Mouse (Mus musculus): ENCODE data around the gene Hoxc11. TPM values are rescaled to one million over a fixed set of nuclear protein-coding genes. Genes with fewer than 3 reads are reported as not detected.

The Hoxc11 gene
- total RNA-seq, 2 experiments from 2014 or later = 8.4 to 9.6 TPM

DNA sequence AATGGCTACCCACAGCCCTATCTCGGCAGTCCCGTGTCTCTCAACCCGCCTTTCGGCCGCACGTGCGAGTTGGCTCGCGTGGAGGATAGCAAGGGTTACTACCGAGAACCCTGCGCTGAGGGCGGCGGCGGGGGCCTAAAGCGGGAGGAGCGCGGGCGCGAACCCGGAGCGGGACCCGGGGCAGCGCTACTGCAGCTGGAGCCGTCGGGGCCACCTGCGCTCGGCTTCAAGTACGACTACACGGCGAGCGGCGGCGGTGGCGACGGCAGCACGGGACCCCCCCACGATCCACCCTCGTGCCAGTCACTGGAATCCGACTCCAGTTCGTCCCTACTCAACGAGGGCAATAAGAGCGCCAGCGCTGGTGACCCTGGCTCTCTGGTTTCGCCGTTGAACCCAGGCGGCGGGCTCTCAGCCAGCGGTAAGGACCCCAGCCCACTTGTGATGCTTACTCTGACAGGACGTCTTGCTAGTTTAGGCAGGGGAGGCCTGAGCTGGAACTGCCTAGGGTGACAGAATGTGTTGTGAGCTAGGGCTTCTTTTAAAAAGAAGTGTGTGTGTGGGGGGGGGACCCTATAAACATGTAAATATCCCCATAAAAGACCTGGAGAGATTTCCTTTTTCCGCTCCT, 17.1 kb upstream of the Hoxc11 start:
- DNase-seq = no peak

DNA sequence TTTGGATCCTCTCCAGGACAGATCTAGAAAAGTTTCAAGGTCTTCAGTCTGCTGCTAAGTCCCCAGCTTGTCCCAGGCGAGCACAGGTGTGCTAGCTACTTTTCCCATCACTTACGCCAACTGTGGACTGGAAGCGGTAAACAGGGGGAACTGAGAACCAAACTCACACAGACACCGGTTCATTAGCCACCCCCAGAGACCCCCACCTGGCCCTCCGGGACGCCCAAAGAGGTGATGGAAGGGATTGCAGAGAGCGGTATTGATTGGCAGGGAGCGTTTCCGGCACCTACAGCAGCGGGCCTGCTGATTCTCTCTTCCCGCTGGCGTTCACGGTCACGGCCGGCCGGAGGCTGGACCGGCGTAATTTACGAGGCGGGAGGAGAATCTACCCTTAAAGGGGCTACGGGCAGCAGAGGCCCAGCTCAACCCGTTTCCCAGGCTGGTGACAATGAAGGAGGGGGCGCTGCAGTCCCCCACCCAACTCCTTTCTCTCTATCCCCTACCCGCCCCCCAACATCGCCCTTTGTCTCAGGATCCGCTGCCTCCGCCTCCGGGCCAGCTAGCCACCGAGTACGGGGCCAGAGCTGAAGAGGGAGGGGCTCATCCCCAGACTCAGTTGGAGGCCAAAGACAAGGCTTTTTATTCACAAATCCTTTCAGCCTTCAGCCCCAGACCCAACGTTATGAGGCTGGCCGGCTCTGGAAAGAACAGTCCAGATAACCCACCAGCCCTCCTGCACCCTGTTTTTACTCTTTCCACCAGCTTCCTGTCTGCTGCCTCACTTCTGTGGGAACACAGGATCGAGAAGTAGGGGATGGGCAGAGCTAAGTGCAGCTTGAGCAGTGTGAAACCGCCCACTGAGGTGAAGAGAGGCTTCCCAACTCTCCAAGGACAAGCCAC, 14.7 kb upstream of the Hoxc11 start:
- DNase-seq = no peak

GRCm38 (mm10) chr15:102942739-102943467, 11.3 kb upstream of the Hoxc11 start:
- DNase-seq = peak; percentile 66

DNA sequence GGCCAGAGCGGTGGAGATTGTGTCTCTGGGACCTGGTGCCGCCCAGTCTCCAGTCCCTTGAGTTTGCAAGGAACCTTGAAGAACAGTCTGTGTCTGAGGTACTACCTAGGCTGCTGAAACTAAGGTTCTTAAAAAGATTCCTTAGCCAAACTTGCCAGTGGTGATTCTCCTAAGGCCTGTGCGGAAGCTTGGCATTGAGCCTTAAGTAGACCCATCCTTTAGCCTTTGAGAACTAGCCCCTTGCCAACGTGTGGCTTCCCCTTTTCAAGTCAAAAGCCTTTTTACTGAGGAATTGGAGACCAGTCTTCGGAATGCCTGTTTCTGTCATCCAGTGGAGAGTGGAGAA, 10.8 kb upstream of the Hoxc11 start:
- no peak for DNase-seq

DNA sequence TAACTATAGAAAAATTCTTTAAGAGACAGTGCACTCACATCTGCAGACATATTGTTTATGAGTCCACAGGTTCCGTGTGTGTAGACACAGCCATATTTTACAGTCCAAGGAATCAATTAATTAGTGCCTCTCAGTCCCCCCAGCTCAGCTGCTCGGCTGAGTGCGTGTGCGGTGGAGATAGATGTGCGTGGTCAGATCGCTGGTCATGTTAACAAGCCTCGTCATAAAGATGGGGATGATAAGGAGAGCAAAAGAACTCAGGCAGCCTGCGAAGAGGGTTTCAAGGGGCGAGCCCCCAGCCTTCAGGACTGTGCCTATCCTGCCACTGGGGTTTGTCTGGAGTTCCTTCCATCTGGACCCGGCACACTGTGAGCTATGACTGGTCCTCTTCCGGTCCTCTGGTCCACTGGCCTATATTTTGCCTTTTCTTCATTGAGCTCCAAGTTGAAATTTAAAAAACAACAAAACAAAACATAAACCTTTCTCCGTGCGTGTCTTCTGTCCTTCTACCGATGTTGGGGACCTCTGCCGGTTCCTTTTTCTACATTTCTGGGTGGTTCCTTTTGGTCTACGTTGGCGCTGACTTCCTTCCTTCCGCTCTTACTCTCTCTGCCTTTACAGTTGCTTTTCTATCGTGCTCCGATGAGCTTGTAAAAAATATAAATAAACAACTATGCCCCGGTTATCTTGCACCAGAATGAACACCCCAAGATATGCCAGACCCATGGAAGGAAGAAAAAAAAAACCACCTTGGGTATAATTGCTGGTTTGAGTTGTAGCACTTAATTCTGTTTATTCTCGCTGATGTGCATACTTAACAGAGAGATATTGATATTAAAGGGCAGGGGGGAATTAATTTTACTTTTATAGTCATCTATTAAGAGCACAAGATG, 8.8 kb upstream of the Hoxc11 start:
- DNase-seq = no peak

- DNase-seq = no peak
Measured at GRCm38 (mm10) chr15:102947276-102947675, 7.0 kb upstream of the Hoxc11 start.

GRCm38 (mm10) chr15:102948842-102949241, 5.4 kb upstream of the Hoxc11 start:
- no peak for DNase-seq

GRCm38 (mm10) chr15:102949696-102950095, 4.5 kb upstream of the Hoxc11 start:
- no peak for DNase-seq

- DNase-seq = no peak
Measured at GRCm38 (mm10) chr15:102950877-102951276, 3.4 kb upstream of the Hoxc11 start.

- DNase-seq = no peak
Measured at GRCm38 (mm10) chr15:102953561-102953960, 666 bp upstream of the Hoxc11 start.

DNA sequence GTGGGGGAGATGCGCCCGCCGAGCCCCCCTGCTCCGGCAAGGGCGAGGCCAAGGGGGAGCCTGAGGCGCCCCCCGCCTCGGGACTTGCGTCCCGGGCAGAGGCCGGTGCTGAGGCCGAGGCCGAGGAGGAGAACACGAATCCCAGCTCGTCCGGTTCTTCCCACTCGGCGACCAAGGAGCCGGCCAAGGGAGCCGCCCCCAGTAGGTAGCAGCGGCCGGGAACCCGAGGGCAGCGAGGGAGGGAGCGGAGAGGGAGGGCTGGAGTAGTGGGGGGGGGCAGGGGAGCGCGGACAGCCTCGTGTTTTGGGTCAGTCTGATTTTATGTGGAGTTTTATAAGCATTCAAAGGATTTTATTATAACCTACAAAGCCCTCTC, 768 bp downstream of the Hoxc11 start:
- peak; percentile 67 for DNase-seq

DNA sequence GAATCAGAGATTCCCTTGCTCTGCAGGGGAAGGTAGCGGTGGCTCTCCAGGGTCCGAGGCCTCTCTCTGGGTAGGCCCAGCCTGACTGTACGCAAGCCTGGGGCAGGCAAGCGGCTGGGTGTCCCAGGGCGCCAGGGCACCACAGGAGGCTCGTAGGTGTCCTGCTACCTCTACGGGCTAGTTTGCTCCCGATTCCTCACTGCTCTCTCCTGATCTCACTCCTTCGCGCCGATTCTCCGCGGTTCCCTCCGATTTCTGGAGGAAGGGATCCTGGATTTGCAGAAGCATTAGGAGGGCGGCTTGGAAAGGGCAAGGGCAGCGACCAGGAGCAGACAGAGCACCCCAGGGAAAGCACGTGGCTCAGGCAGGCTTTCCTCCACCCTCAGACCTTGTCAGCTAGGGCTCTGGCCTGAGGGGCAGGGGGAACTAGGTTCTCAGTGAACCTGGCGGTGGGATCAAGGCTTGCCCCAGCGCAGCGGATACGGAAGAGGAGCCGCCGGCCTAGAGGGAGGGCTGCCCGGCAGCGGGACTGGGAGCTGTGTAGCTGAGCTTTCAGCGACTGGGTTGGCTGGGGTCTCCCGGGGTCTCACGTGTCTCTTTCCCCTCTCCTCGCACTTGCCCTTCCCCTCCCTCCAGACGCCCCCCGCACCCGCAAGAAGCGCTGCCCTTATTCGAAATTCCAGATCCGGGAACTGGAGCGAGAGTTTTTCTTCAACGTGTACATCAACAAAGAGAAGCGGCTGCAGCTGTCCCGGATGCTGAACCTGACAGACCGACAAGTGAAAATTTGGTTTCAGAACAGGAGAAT, 1.8 kb downstream of the Hoxc11 start:
- peak; percentile 50 for DNase-seq

DNA sequence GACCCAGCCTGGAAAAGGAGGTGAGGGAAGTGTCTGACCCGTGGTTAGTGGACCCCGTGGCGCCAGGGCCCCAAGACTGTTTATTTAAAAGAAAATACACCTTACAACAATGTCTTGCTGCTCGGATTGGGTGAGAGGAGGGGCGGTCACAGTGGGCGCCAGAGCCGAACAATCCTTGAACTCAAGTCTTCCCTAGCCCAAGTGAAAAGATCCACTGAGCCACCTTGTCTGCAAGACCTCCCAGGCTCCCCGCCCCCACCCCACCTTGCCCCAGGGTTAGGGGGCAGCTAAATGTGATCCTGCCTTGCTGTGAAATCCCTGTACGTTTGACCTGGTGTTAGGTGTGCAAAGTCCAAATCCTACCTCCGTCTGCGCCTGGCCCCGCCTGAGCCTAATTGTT, 2.7 kb downstream of the Hoxc11 start:
- no peak for DNase-seq

DNA sequence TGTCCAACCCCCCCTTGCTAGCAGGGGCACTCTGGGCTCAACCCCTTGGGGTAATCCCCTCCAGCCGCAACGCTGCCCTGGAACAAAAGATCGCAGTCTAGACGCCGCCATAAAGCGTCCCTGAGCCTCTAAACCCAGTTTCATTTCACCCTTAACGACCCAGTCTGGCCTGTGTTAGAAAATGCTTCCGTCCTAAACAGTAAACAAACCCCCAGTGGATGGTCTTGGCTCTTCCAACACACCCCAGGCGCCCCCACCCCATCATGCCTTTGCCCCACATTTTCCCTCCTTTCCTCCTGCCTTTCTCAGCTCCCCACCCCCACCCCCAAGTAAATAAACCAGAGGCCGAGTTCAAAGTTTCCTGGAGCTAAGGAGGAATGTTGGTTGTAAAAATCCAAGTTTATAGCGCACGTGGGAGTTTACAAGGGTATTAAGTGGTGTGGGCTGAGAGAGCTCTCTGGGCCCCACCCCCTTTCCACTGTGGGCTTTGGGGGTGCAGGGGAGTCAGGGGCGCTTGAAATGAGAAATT, 5.5 kb downstream of the Hoxc11 start:
- DNase-seq = no peak

- DNase-seq = peak; percentile 39
Measured at GRCm38 (mm10) chr15:102961728-102962127, 7.5 kb downstream of the Hoxc11 start.

DNA sequence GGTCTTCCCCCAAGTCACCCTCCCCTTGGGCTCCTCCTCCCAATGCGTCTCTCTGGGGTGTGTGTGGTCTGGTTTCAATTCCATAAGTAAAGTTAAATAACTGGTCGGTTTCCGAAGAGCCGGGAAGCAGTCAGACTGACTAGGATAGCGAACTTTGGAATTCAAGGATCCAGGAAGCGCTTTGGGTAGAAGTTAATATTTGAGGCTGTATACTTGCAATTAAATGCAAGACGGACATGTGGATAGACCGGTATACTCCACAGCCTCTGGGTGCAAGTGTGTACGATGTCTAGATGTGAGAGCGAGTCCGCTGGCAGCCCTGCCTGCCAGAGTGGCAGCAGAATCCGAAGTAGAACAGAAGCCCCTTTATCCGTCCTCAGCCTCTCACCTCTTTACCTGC, 8.3 kb downstream of the Hoxc11 start:
- DNase-seq = no peak

DNA sequence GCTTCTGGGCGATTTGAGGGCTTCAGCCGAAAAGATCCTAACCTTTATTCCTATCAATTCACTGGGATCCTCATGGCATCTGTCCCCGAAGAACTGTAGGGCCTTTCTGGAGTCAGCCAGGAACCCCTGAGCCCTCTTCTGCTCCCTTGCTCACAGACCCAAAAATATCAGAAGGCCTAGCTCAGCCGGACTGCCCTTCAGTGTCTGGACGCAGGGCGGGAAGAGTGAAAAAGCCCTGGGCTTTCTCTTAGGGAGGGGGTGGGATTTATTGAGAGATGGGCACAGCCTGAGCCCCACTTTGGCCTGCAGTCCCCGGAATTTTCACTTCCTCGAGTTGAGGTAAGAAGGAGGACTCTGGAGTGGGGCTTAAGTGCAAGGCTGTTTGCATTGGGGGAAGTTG, 9.0 kb downstream of the Hoxc11 start:
- peak; percentile 31 for DNase-seq

DNA sequence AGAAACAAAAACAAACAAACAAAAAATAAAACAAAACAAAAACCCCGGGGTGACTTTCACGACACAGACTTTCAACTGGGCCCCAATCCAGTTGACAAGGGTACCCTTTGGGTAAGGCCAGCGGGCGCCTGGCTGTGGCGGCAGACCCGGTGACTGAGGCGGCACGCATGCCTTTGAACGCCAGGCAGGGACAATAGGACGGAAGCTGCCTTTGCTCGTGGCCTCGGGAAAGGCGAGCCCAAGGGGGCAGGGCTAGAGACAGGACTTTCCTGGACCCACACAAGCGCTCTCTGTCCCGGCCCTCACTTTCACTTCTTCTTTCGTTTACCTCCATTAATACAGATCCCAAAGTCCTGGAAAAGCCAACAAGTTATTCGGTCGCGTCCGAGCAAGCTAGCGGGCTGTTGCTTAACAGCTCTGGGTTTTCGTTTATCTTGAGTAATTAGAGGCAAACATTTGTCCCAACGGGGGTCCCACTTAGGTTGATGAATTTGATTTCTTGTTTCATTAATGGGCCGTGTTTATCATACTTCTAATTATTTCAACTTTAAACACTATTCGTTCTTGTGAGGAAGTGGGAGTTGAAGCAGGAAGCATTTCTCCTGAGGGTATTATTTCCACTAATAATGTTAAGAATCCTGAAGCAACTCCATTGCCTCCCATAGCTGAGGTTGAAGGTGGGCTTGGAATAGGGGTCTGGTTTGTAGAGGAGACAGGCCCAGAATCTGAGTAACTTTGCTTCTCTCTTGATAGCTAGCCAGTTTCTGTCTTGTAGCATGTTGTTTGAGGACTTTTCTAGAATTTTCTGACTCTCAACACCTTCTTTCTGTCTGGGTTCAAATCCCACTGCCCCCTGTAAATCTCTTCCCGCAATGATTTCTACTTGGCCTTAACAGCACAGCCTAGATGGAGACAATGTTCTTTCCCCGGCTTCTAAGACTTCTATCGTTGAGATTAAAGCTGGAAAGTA, 9.7 kb downstream of the Hoxc11 start:
- peak; percentile 68 for DNase-seq

GRCm38 (mm10) chr15:102965003-102965891, 11.0 kb downstream of the Hoxc11 start:
- no peak for DNase-seq

Measured in gastrocnemius, postnatal 10 days (tissue).